Mouse (Mus musculus) macrophage (primary cell): Measurements from ENCODE around the gene Cd247. TPM values are rescaled to one million over a fixed set of nuclear protein-coding genes. Genes with fewer than 3 reads are reported as not detected.
A peak's percentile ranks its signal among the peaks of the same experiment; 100 is the strongest.
"Not testable (repeated sequence)": the region's sequence is repeated elsewhere in the genome, so short reads cannot be mapped to it uniquely, and the experiment has no call there.

Experiments used
- H3K27ac ChIP-seq: fragments of 350-480 bp; formaldehyde crosslinking; 2 replicates; pipeline ENCODE4 v1.9.0; 2021
- H3K36me3 ChIP-seq: fragments of 350-480 bp; formaldehyde crosslinking; 2 replicates; pipeline ENCODE4 v1.9.0; 2021; ENCODE audit errors: inconsistent target
- H3K4me3 ChIP-seq: fragments of 350-480 bp; formaldehyde crosslinking; 2 replicates; pipeline ENCODE4 v1.9.0; 2021; ENCODE audit errors: inconsistent target
- H3K79me2 ChIP-seq: fragments of 350-480 bp; formaldehyde crosslinking; 2 replicates; pipeline ENCODE4 v1.9.0; 2021; ENCODE audit errors: inconsistent target
- WGBS: methylation state at CpG from one replicate; pipeline ENCODE4 v1.1.7; 2026; ENCODE audit warnings: inconsistent platforms; ENCODE audit not compliant: missing documents; 5-methylcytosine and 5-hydroxymethylcytosine counted together
- polyA plus RNA-seq: library from polyadenylated mRNA; stranded (reverse); fragments of 250-400 nt; gene quantifications from 3 replicates; pipeline ENCODE4 v1.2.4, GENCODE M21; 2018; ENCODE audit warnings: inconsistent platforms
- total RNA-seq, 78 experiments: library from RNA; depleted of rRNA; stranded (reverse); fragments of 250-400 nt; gene quantifications; 1 replicate in 9 of 78; 2 replicates in 24 of 78; 3 replicates in 43 of 78; 4 replicates in 2 of 78; pipeline ENCODE4 v1.2.4; 2018; ENCODE audit warnings: inconsistent platforms in 56 of 78

Cd247 gene
- total RNA-seq (2018; cell fraction: chromatin; rRNA removed) = 1 to 10 TPM in 5 of 26 experiments, under 1 TPM in 9, not detected in 12; 0.41 to 2.5 (median 0.95) TPM
- under 1 TPM in 13 of 26 experiments, not detected in 13; 0.08 to 0.76 (median 0.19) TPM for total RNA-seq (2018; cell fraction: cytosol; rRNA removed)
- total RNA-seq (2018; cell fraction: nucleus; rRNA removed) = 1 to 10 TPM in 2 of 26 experiments, under 1 TPM in 11, not detected in 13; 0.28 to 1.6 (median 0.60) TPM
- polyA plus RNA-seq = 0.13 TPM in 1 of 3 replicates, not detected in the others

GRCm38 (mm10) chr1:165788511-165788910, at the start of gene Cd247:
TSS of gene Cd247 (plus strand) at chr1:165788681.
- Histone ChIP-seq H3K79me2 (no peaks in the 10 kb centered on the region), H3K36me3 (no peaks in the 10 kb centered on the region), H3K27ac (no peak within 1 kb of the TSS), H3K4me3 (no peak within 1 kb of the TSS)
- WGBS = 82% methylated on average over 8 of the region's 8 CpGs

GRCm38 (mm10) chr1:165738985-165739384, 49.5 kb upstream of the Cd247 start:
- H3K4me3 ChIP-seq = no peak overlapping the region
- no peak overlapping the region for H3K27ac ChIP-seq
- no peaks in the 10 kb centered on the region for H3K36me3 ChIP-seq
- WGBS = 100% methylated on average over 1 of the region's 1 CpGs
- no peaks in the 10 kb centered on the region for H3K79me2 ChIP-seq

GRCm38 (mm10) chr1:165741989-165742388, 46.5 kb upstream of the Cd247 start:
- no peaks in the 10 kb centered on the region for H3K79me2 ChIP-seq
- no peak overlapping the region for H3K27ac ChIP-seq
- H3K4me3 ChIP-seq = no peak overlapping the region
- 99% methylated on average over 8 of the region's 8 CpGs for WGBS
- H3K36me3 ChIP-seq = no peaks in the 10 kb centered on the region

- H3K27ac ChIP-seq = no peak overlapping the region
- no peaks in the 10 kb centered on the region for H3K36me3 ChIP-seq
- WGBS = 65% methylated on average over 11 of the region's 11 CpGs
Measured at GRCm38 (mm10) chr1:165748053-165748452, 40.4 kb upstream of the Cd247 start.

GRCm38 (mm10) chr1:165751142-165751541, 37.3 kb upstream of the Cd247 start:
- no peak overlapping the region for H3K27ac ChIP-seq
- no peaks in the 10 kb centered on the region for H3K36me3 ChIP-seq
- no peak overlapping the region for H3K4me3 ChIP-seq
- H3K79me2 ChIP-seq = no peaks in the 10 kb centered on the region

More at GRCm38 (mm10) chr1:165748053-165748452, 40.4 kb upstream of the Cd247 start:
- Histone ChIP-seq H3K4me3 (no peak overlapping the region), H3K79me2 (no peaks in the 10 kb centered on the region)

GRCm38 (mm10) chr1:165751838-165752237, 36.6 kb upstream of the Cd247 start:
- WGBS = 96% methylated on average over 5 of the region's 5 CpGs
- Histone ChIP-seq H3K36me3 (no peaks in the 10 kb centered on the region), H3K4me3 (no peak overlapping the region), H3K79me2 (no peaks in the 10 kb centered on the region), H3K27ac (no peak overlapping the region)

- Histone ChIP-seq H3K27ac (no peak overlapping the region), H3K36me3 (no peaks in the 10 kb centered on the region), H3K4me3 (no peak overlapping the region), H3K79me2 (no peaks in the 10 kb centered on the region)
- 97% methylated on average over 6 of the region's 6 CpGs for WGBS
Measured at GRCm38 (mm10) chr1:165754205-165754604, 34.3 kb upstream of the Cd247 start.

GRCm38 (mm10) chr1:165755194-165755593, 33.3 kb upstream of the Cd247 start:
- no peaks in the 10 kb centered on the region for H3K79me2 ChIP-seq
- no peaks in the 10 kb centered on the region for H3K36me3 ChIP-seq
- no peak overlapping the region for H3K4me3 ChIP-seq
- no peak overlapping the region for H3K27ac ChIP-seq
- WGBS = 85% methylated on average over 3 of the region's 4 CpGs

- 40% methylated on average over 3 of the region's 3 CpGs for WGBS
- H3K27ac ChIP-seq = peak overlapping the region; percentile 58
- peaks cover 30% of the 10 kb centered on the region for H3K79me2 ChIP-seq
- no peaks in the 10 kb centered on the region for H3K36me3 ChIP-seq
- no peak overlapping the region for H3K4me3 ChIP-seq
Measured at GRCm38 (mm10) chr1:165761522-165762305, 26.8 kb upstream of the Cd247 start.

- WGBS = 31% methylated on average over 2 of the region's 2 CpGs
- H3K4me3 ChIP-seq, H3K36me3 ChIP-seq: not testable (repeated sequence)
- Histone ChIP-seq H3K79me2 (peaks cover 38% of the 10 kb centered on the region), H3K27ac (peak overlapping the region; percentile 58)
Measured at GRCm38 (mm10) chr1:165762498-165762897, 26.0 kb upstream of the Cd247 start.

GRCm38 (mm10) chr1:165762914-165763634, 25.4 kb upstream of the Cd247 start:
- Histone ChIP-seq H3K4me3 (peak overlapping the region; percentile 17), H3K36me3 (no peaks in the 10 kb centered on the region), H3K79me2 (peaks cover 43% of the 10 kb centered on the region), H3K27ac (peak overlapping the region; percentile 58)
- 7% methylated on average over 14 of the region's 14 CpGs for WGBS

- peak within 1 kb of the TSS; percentile 94 for H3K27ac ChIP-seq
Measured at GRCm38 (mm10) chr1:165763635-165764372, 24.7 kb upstream of the Cd247 start, which contains the start of gene Creg1. TSS of gene Creg1 (plus strand) at chr1:165763746.

GRCm38 (mm10) chr1:165764571-165764970, 23.9 kb upstream of the Cd247 start:
- peak overlapping the region; percentile 94 for H3K27ac ChIP-seq
- 12% methylated on average over 9 of the region's 9 CpGs for WGBS

More at GRCm38 (mm10) chr1:165763635-165764372, 24.7 kb upstream of the Cd247 start, which contains the start of gene Creg1:
- Histone ChIP-seq H3K36me3 (no peaks in the 10 kb centered on the region), H3K4me3 (peak within 1 kb of the TSS; percentile 90), H3K79me2 (peaks cover 50% of the 10 kb centered on the region)
- under 1% methylated on average over 57 of the region's 57 CpGs for whole genome bisulfite sequencing

GRCm38 (mm10) chr1:165765041-165765440, 23.4 kb upstream of the Cd247 start:
- Histone ChIP-seq H3K79me2 (peaks cover 63% of the 10 kb centered on the region), H3K27ac (peak overlapping the region; percentile 94), H3K4me3 (peak overlapping the region; percentile 90), H3K36me3 (no peaks in the 10 kb centered on the region)
- 76% methylated on average over 11 of the region's 11 CpGs for WGBS

More at GRCm38 (mm10) chr1:165764571-165764970, 23.9 kb upstream of the Cd247 start:
- no peaks in the 10 kb centered on the region for H3K36me3 ChIP-seq
- peak overlapping the region; percentile 90 for H3K4me3 ChIP-seq
- H3K79me2 ChIP-seq = peaks cover 58% of the 10 kb centered on the region
